ENCODE assay signal across 7 mouse cellular contexts in the genomic region with DNA sequence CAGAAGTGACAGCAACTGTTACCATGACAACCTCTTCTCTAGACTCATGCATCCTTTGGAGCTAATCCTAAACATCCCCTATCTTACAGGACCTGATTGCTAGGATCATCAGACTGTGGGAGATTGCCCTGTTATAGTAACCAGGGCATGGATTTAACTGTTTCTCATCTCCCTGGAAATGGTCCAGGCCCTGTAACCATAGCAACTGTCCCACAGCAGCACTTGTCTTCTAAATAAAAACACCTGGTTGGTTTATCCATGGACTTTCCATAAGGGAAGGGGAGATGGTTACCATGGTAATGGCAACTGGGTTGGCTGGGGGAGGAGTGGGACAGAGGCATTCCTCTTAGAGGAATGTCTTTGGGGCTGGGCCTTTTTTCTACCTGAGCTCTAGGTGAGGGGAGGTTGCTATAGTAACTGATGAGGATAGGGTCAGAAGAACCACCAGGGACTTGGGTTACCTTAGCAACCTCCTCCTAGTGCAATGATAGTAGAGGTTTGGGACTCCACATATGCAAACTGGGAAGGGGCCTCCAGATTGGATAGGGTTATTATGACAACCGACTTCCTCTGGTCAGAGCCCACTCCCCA. TPM values are rescaled to one million over a fixed set of nuclear protein-coding genes. Genes with fewer than 3 reads are reported as not detected.
DNase-seq lines count a peak whose midpoint lies in the region; ATAC-seq and TF ChIP-seq lines count a peak whose summit lies in the region.

A gene (plus strand): TSS at position 539 of the 591 bp plus-strand sequence.

- peaks cover 41% of the 10 kb centered on the region for H3K79me2 ChIP-seq in C2C12 (ENCODE audit: control insufficient read depth, insufficient read depth)
- peaks cover 38% of the 10 kb centered on the region for H3K79me2 ChIP-seq in CH12.LX (replicated peaks; ENCODE audit: control insufficient read depth, extremely low read depth, insufficient read depth, poor library complexity, severe bottlenecking)

- TF ChIP-seq RAD21 in CH12.LX (IDR thresholded peaks at IDR 0.05; ENCODE audit: low read depth, low read length) = no peak

- WGBS in intestine, embryonic 15.5 days = 0% methylated on average over 1 of the region's 1 CpGs
- 0% methylated on average over 1 of the region's 1 CpGs for WGBS in stomach, embryonic 14.5 days

- H3K4me2 ChIP-seq in CH12.LX (ENCODE audit: insufficient read depth, low read depth, poor library complexity, severe bottlenecking) = peak within 1 kb of the TSS; percentile 93
- H3K4me2 ChIP-seq in intestine, embryonic 15.5 days (replicated peaks) = peak within 1 kb of the TSS; percentile 92
- peak within 1 kb of the TSS; percentile 96 for H3K4me2 ChIP-seq in stomach, embryonic 14.5 days (replicated peaks; ENCODE audit: low read depth, low read length)

- peaks cover 38% of the 10 kb centered on the region for H3K79me3 ChIP-seq in C2C12 (ENCODE audit: low read depth)

- H3K27me3 ChIP-seq in C2C12 (ENCODE audit: control insufficient read depth, insufficient read depth, insufficient read length) = no peaks in the 10 kb centered on the region
- H3K27me3 ChIP-seq in CH12.LX (replicated peaks) = no peaks in the 10 kb centered on the region
- H3K27me3 ChIP-seq in intestine, embryonic 15.5 days (replicated peaks) = peaks cover 11% of the 10 kb centered on the region; the same call in 1 of the 2 replicates
- peaks cover 3% of the 10 kb centered on the region; the same call in 1 of the 2 replicates for H3K27me3 ChIP-seq in stomach, embryonic 14.5 days (ENCODE audit: control insufficient read depth, insufficient read depth, low read length)

- no peak for DNase-seq in CH12.LX (ENCODE audit: extremely low read depth)
- peak; percentile 54 to 66 for DNase-seq in cerebellum, postnatal 14 days
- no peak for DNase-seq in gastrocnemius, postnatal 25 days

- peak within 1 kb of the TSS; percentile 99 for H3K9ac ChIP-seq in CH12.LX (ENCODE audit: insufficient read depth, low read depth)
- peak within 1 kb of the TSS; percentile 100 for H3K9ac ChIP-seq in intestine, embryonic 15.5 days
- H3K9ac ChIP-seq in stomach, embryonic 14.5 days (replicated peaks; ENCODE audit: low read depth, low read length) = peak within 1 kb of the TSS; percentile 99

- H3K4me1 ChIP-seq in CH12.LX (ENCODE audit: control insufficient read depth in 1 of 2, insufficient read depth in 2 of 2) = peaks cover 21 to 44% of the 10 kb centered on the region in 2 experiments
- H3K4me1 ChIP-seq in intestine, embryonic 15.5 days (replicated peaks) = peaks cover 56% of the 10 kb centered on the region
- peaks cover 37% of the 10 kb centered on the region for H3K4me1 ChIP-seq in stomach, embryonic 14.5 days (ENCODE audit: control insufficient read depth, insufficient read depth, low read length)

- H3K27ac ChIP-seq in CH12.LX (ENCODE audit: insufficient read depth, low read depth) = peak within 1 kb of the TSS; percentile 42
- H3K27ac ChIP-seq in intestine, embryonic 15.5 days = peak within 1 kb of the TSS; percentile 96
- peak within 1 kb of the TSS; percentile 98 for H3K27ac ChIP-seq in stomach, embryonic 14.5 days (ENCODE audit: low read length)

- dilution Hi-C loops in CH12.LX (cut with MboI; ENCODE audit: extremely low pct_ligation_motif_present, extremely low pct_unique_long_range_greater_than_20kb, low sequenced_read_pairs) = no loop called here

- peaks cover 11% of the 10 kb centered on the region for H3K9me3 ChIP-seq in CH12.LX (replicated peaks; ENCODE audit: low read length)
- H3K9me3 ChIP-seq in intestine, embryonic 15.5 days = no peaks in the 10 kb centered on the region
- H3K9me3 ChIP-seq in stomach, embryonic 14.5 days (ENCODE audit: control insufficient read depth, low read depth, low read length) = no peaks in the 10 kb centered on the region

- H3K36me3 ChIP-seq in C2C12 (ENCODE audit: control insufficient read depth, insufficient read depth) (peaks cover 4% of the 10 kb centered on the region), CH12.LX (replicated peaks in 1 of 2; ENCODE audit: control insufficient read depth in 1 of 2, insufficient read depth in 1 of 2, low read length in 1 of 2) (peaks cover 30 to 68% of the 10 kb centered on the region in 2 experiments)
- H3K36me3 ChIP-seq in intestine, embryonic 15.5 days = peaks cover 11% of the 10 kb centered on the region; the same call in 1 of the 2 replicates
- no peaks in the 10 kb centered on the region; the same call in 1 of the 2 replicates for H3K36me3 ChIP-seq in stomach, embryonic 14.5 days (ENCODE audit: control insufficient read depth, insufficient read depth, low read length)

- no peak for TF ChIP-seq EP300 in CH12.LX (IDR thresholded peaks at IDR 0.05; ENCODE audit: low read length)

- H3K4me3 ChIP-seq in C2C12 (ENCODE audit: insufficient read depth, poor library complexity, severe bottlenecking) (peak within 1 kb of the TSS; percentile 66), CH12.LX (replicated peaks in 1 of 3; ENCODE audit: low read depth in 2 of 3, low read length in 2 of 3, poor library complexity in 1 of 3) (peak within 1 kb of the TSS; percentile 82 to 95 (median 91))
- peak within 1 kb of the TSS; percentile 99 for H3K4me3 ChIP-seq in intestine, embryonic 15.5 days (replicated peaks)
- peak within 1 kb of the TSS; percentile 100 for H3K4me3 ChIP-seq in stomach, embryonic 14.5 days (ENCODE audit: low read depth, low read length)

- peak; percentile 7 for ATAC-seq in intestine, embryonic 15.5 days
- ATAC-seq in megakaryocyte, adult 5-6 weeks (ENCODE audit: poor library complexity, severe bottlenecking) = no peak
- ATAC-seq in stomach, embryonic 14.5 days (ENCODE audit: insufficient number of reproducible peaks, insufficient read depth, low FRiP score, low read depth) = no peak

- no peak for TF ChIP-seq CTCF in C2C12 (IDR thresholded peaks at IDR 0.05; ENCODE audit: control insufficient read depth, insufficient read depth, insufficient read length)
- TF ChIP-seq CTCF in CH12.LX (conservative IDR thresholded peaks at IDR 0.05 in 1 of 2, IDR thresholded peaks at IDR 0.05 in 1 of 2; ENCODE audit: low read depth in 2 of 2, low read length in 2 of 2) = no peak

- H3ac ChIP-seq in C2C12 (ENCODE audit: control insufficient read depth, insufficient read length, low read depth) = peak within 1 kb of the TSS; percentile 84

- in situ Hi-C loops in CH12.LX (cut with MboI; ENCODE audit: low pct_ligation_motif_present, low pct_unique_long_range_greater_than_20kb, low sequenced_read_pairs) = loop anchor here (5.0 kb wide), 1 partner anchor 92 kb away; a partner anchor contains a TSS

- TF ChIP-seq POLR2A in CH12.LX (IDR thresholded peaks at IDR 0.05; ENCODE audit: low read depth, low read length) = no peak

TF ChIP-seq in C2C12, 6 proteins besides CTCF, POLR2A, EP300 and RAD21:
- no peak for TF ChIP-seq MAX (IDR thresholded peaks at IDR 0.05)
- no peak for TF ChIP-seq MYOD1 (IDR thresholded peaks at IDR 0.05; ENCODE audit: control insufficient read depth, insufficient read length, low read depth)
- no peak for TF ChIP-seq CEBPB (IDR thresholded peaks at IDR 0.05; ENCODE audit: low read depth)

TF ChIP-seq in CH12.LX, 34 proteins besides CTCF, POLR2A, EP300 and RAD21:
- TF ChIP-seq SMC3 (IDR thresholded peaks at IDR 0.05; ENCODE audit: low read depth, low read length) (no peak), CHD1 (IDR thresholded peaks at IDR 0.05; ENCODE audit: low read depth, low read length) (no peak), HCFC1 (IDR thresholded peaks at IDR 0.05; ENCODE audit: low read depth, low read length) (no peak), MXI1 (IDR thresholded peaks at IDR 0.05; ENCODE audit: low read depth, low read length) (no peak), USF2 (conservative IDR thresholded peaks at IDR 0.05; ENCODE audit: low read depth, low read length) (no peak), NRF1 (IDR thresholded peaks at IDR 0.05; ENCODE audit: low read depth, low read length) (no peak), BHLHE40 (IDR thresholded peaks at IDR 0.05; ENCODE audit: low read depth, low read length) (no peak)

RNA-seq across cellular contexts. Expression of the gene that starts here (rescaled TPM):
- polyA plus RNA-seq in C2C12 (2012; fragmentation: generic; extraction: Trizol) (50.4 TPM), CH12.LX (2012; ENCODE audit: insufficient read length, low read depth) (69.7 and 74.5 TPM in 2 replicates)
- total RNA-seq in CH12.LX (2012; rRNA removed) (57.4 and 63.5 TPM in 2 replicates), CH12.LX (2014; rRNA removed) (41.7 and 46.0 TPM in 2 replicates)
- 10 to 100 TPM; 13.2 to 22.4 TPM for total RNA-seq in gastrocnemius, postnatal 25 days (2021)
- polyA plus RNA-seq in intestine, embryonic 15.5 days (2015; fragmentation: Nextera tagmentation; extraction: Ambion mirVana) = 77.3 and 85.5 TPM in 2 replicates
- total RNA-seq in megakaryocyte, adult 5-6 weeks (2015) = 25.7 and 27.6 TPM in 2 replicates
- total RNA-seq in megakaryocyte, adult 5-6 weeks (2017) = 45.9 and 50.0 TPM in 2 replicates
- polyA plus RNA-seq in stomach, embryonic 14.5 days (2014; fragmentation: Nextera tagmentation; extraction: Ambion mirVana) = 105 and 120 TPM in 2 replicates

Comparison
In these comparisons a context has a peak if more than half of its experiments do, and no peak if none do; other contexts are left out.
1. DNase-seq: peak in cerebellum, postnatal 14 days (2 of 2); none in CH12.LX (single experiment) and gastrocnemius, postnatal 25 days (single experiment).
2. H3K27ac ChIP-seq: peak in every context shown above with its lines; median percentile 98 in stomach, embryonic 14.5 days; 96 in intestine, embryonic 15.5 days; 42 in CH12.LX.
3. Peak in every context shown above with its lines, with median percentiles within 50 percentile points of each other: H3K4me3 ChIP-seq, H3K4me2 ChIP-seq and H3K9ac ChIP-seq.